Mouse (Mus musculus) erythroblast, embryonic 14.5 days (primary cell): ENCODE measurements around the gene Ppt2. TPM values are rescaled to one million over a fixed set of nuclear protein-coding genes. Genes with fewer than 3 reads are reported as not detected.

Source experiments
- H3K27me3 ChIP-seq: 2 replicates; pipeline ENCODE4 v1.6.1; 2012; ENCODE audit warnings: inconsistent platforms; ENCODE audit not compliant: control insufficient read depth
- H3K36me3 ChIP-seq: 2 replicates; pipeline ENCODE4 v1.6.1; 2012; ENCODE audit warnings: mild to moderate bottlenecking, inconsistent platforms; ENCODE audit not compliant: control insufficient read depth
- H3K4me1 ChIP-seq: 2 replicates; pipeline ENCODE4 v1.6.1; 2012; ENCODE audit warnings: inconsistent platforms; ENCODE audit not compliant: control insufficient read depth
- H3K4me3 ChIP-seq: replicated peaks from 2 replicates; pipeline ENCODE3; 2012; ENCODE audit warnings: moderate library complexity, mild to moderate bottlenecking, inconsistent platforms
- H3K9me3 ChIP-seq: 2 replicates; pipeline ENCODE4 v1.6.1; 2012; ENCODE audit warnings: low read length, inconsistent platforms, mixed read lengths; ENCODE audit not compliant: control insufficient read depth
- GATA1 ChIP-seq: IDR thresholded peaks from 2 replicates; pipeline ENCODE4 v1.6.1; 2012; ENCODE audit warnings: low read length, inconsistent platforms, mixed read lengths
- TAL1 ChIP-seq: IDR thresholded peaks from 3 replicates; pipeline ENCODE4 v1.6.1; 2012; ENCODE audit warnings: low read length, inconsistent platforms, mixed read lengths
- polyA plus RNA-seq: library from polyadenylated mRNA; stranded (reverse); fragments of >175 nt; gene quantifications from 2 replicates; pipeline ENCODE4 v1.2.3, GENCODE M21; 2012

Ppt2 gene
- polyA plus RNA-seq, 1 experiment, result 1.7 TPM

DNA sequence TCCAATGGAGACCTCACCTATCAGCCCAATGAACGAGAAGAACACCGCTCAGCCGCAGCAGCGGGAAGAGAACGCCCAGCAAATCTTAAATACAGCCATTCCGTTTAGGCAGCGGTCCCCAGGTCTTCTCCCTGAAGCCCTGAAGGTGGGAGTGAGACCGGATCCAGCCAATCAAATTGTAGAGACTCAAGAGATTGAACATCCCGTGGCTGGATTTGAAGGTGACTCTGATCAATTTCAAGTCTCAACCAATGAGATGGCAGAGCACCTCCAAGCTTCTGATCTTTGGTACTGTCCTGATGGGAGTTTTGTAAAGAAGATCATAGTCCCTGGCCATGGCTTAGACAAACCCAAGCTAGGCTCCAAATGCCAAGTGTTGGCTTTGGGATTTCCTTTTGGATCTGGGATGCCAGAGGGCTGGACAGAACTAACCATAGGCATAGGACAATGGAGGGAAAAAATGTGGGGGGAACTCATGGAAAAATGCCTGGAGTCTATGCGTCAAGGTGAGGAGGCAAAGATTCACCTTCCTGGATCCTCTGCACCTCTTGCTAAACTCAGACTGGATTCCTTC is 17.0 kb upstream of the Ppt2 start:
- H3K9me3 ChIP-seq, result no peaks in the 10 kb centered on the region
- peaks cover 17% of the 10 kb centered on the region for H3K27me3 ChIP-seq
- H3K4me3 ChIP-seq, result peak overlapping the region; percentile 87
- peaks cover 22% of the 10 kb centered on the region for H3K36me3 ChIP-seq
- TF ChIP-seq TAL1, result no peak
- TF ChIP-seq GATA1, result no peak
- H3K4me1 ChIP-seq, result peaks cover 41% of the 10 kb centered on the region

DNA sequence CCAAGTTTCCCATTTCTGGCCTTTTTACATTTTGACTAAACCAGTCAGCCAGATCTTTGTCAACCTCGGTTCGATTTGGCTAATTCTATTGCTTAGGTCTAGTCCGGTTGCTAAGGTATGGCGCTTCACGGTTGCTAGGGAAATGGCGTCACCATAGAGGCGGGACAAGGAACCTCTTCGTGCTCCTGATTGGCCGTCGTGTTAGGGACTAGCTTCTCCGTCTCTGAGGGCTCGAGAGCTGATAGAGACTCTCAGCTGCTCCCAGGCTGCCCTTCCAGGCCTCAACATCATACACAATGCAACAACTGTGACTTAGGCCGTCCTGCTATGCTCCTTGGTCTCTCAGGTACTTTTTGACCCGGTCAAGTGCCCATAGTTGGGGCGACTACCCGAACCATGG is 16.3 kb upstream of the Ppt2 start, which contains the start of gene Fkbpl:
Gene Fkbpl (plus strand): TSS at position 157 of the 400 bp plus-strand sequence.
- peaks cover 21% of the 10 kb centered on the region for H3K27me3 ChIP-seq
- H3K4me1 ChIP-seq, result peaks cover 41% of the 10 kb centered on the region
- H3K36me3 ChIP-seq, result peaks cover 14% of the 10 kb centered on the region
- H3K9me3 ChIP-seq, result no peaks in the 10 kb centered on the region
- peak within 1 kb of the TSS; percentile 87 for H3K4me3 ChIP-seq
- no peak for TF ChIP-seq TAL1
- TF ChIP-seq GATA1, result no peak

DNA sequence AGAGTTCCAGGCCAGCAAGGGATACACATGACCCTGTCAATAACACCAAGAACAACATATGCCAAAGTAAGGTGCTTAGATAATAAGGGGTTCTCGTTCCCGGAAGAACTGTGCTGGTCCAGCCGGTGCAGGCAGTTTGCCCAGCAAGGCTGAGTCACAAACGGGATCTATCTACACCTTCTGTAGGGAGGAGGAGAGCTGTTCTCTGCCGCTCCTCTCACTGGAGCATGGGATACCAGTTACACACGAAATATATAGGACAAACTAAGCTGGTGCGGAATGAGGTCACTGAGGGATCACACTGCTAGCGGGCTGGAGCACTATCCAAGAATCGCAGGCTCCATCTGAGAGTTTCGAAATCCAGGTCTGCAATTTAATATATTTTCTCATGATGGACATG is 15.6 kb upstream of the Ppt2 start:
- no peak overlapping the region for H3K4me3 ChIP-seq
- peaks cover 41% of the 10 kb centered on the region for H3K4me1 ChIP-seq
- H3K36me3 ChIP-seq, result peaks cover 8% of the 10 kb centered on the region
- no peaks in the 10 kb centered on the region for H3K9me3 ChIP-seq
- TF ChIP-seq TAL1 (no peak), GATA1 (no peak)
- peaks cover 26% of the 10 kb centered on the region for H3K27me3 ChIP-seq

DNA sequence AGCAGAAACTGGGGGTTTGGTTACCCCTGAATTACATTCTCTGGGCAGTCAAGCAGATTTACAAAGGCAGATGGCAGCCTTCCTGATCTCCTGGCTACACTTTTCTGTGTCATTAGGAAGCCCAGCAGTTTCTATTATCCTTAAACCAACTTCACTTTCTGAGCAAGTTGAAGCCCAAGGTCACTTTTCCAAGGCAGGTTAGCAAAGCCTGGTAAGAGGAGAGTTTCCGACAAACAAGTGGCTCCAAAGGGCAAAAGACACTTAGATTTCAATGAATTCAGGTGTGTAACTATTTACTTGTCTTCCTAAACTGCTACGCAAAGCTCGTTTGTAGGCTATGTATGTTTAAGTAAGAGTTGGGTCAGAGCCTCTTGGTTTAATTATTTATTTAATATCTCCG is 15.1 kb upstream of the Ppt2 start:
- peaks cover 26% of the 10 kb centered on the region for H3K27me3 ChIP-seq
- H3K36me3 ChIP-seq, result peaks cover 2% of the 10 kb centered on the region
- H3K9me3 ChIP-seq, result no peaks in the 10 kb centered on the region
- TF ChIP-seq TAL1, result no peak
- TF ChIP-seq GATA1, result no peak
- no peak overlapping the region for H3K4me3 ChIP-seq
- H3K4me1 ChIP-seq, result peaks cover 38% of the 10 kb centered on the region

DNA sequence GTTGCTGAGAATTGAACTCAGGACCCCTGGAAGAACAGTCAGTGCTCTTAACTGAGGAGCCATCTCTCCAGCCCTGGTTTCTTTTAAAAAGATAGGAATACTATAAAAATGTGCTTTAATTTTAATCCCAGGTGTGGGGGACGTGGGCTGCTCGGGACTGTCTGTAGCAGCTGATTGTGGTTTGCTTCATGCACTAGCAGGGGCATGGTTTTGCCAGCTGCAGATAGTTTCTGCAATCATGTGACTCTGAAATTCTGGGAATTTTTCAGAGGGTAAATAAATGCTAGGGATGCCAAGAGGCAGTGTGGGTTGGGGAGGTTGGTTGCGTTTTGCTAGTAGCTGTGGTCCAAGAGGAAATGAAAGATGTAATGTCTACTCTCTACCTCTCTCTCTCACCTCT is 13.6 kb upstream of the Ppt2 start:
- peaks cover 26% of the 10 kb centered on the region for H3K27me3 ChIP-seq
- no peaks in the 10 kb centered on the region for H3K9me3 ChIP-seq
- TF ChIP-seq TAL1 (no peak), GATA1 (no peak)
- H3K4me1 ChIP-seq, result peaks cover 26% of the 10 kb centered on the region
- no peaks in the 10 kb centered on the region; the same call in 1 of the 2 replicates for H3K36me3 ChIP-seq
- no peak overlapping the region for H3K4me3 ChIP-seq

DNA sequence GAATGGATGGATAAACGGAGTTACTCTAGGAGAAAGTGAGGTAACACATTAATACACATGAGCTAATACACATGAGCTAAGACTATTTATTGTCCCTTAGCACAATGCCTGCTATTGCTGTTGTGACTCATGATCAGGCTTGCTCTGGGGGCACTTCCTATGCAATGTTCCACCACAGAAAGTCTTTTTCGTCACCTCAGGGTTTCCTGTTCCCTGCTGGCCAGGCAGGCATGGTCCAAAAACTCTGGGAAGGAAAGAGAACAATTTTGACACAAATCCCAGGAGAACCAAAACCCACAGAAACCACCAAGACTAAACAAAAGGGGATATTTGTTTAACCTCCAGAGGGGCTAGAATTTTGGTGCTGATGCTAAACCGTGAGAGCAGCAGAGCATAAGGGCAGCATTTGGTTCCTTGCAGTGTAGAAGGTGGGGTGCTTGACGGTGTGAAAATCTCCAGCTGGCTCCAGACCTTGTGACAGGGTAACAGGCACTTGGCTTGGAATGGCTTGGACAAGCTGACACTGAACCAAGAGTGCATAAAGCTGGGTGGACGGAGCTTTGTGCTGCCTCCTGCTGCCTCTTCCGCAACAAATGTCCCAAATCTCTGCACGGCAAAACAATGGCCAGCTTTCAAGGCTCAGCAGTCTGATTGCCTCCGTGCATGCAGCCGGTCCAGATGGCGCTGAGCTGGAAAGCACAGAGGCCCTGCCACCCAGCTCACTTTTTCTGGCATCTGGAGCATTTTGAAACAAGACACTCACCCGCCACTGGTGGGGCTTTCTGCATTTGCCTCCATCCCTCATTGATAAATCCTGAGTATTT is 12.7 kb upstream of the Ppt2 start:
- no peak for TF ChIP-seq GATA1
- TF ChIP-seq TAL1, result no peak
- H3K36me3 ChIP-seq, result no peaks in the 10 kb centered on the region; the same call in 1 of the 2 replicates
- peaks cover 18% of the 10 kb centered on the region for H3K4me1 ChIP-seq
- peaks cover 26% of the 10 kb centered on the region for H3K27me3 ChIP-seq
- no peak overlapping the region for H3K4me3 ChIP-seq
- no peaks in the 10 kb centered on the region for H3K9me3 ChIP-seq

DNA sequence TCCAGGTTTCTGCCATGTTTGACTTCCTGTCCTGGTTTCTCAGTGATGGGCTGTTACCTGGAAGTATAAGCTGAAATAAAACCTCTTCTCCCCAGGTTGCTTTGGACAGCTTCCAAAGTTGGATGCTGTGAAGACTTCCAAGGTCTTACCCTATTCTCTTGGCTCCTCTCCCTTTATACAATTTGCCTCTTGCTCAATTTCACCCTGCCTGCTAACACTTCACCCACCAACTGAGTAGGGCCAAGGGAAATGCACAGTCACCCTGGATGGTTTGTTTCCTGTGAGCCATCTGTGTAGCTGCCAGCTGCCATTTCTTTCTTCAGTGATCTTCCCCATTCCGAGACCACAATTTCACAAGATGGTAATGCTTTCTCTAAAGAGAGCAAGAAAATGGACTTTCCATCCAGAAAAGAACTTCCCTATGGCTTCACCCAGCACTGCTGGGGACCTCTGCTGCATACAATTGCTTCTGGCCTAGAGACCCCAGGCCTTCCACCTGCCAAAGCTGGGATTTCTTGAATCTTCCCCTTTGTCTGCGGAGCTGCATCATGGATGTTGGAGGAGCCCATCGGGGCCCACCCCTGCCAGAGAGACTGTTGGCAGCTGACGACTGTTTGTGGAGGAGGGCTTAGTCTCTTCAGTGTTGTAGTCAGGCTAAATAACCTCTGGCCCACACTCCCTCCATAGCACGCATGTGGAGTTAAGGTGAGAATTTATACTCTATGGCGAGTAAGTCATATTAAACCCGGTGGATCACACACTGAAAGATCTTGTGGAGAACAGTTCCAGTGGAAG is 11.3 kb upstream of the Ppt2 start:
- no peaks in the 10 kb centered on the region for H3K9me3 ChIP-seq
- peaks cover 31% of the 10 kb centered on the region for H3K27me3 ChIP-seq
- TF ChIP-seq TAL1 (no peak), GATA1 (no peak)
- no peaks in the 10 kb centered on the region for H3K36me3 ChIP-seq
- H3K4me1 ChIP-seq, result peaks cover 5% of the 10 kb centered on the region
- no peak overlapping the region for H3K4me3 ChIP-seq

DNA sequence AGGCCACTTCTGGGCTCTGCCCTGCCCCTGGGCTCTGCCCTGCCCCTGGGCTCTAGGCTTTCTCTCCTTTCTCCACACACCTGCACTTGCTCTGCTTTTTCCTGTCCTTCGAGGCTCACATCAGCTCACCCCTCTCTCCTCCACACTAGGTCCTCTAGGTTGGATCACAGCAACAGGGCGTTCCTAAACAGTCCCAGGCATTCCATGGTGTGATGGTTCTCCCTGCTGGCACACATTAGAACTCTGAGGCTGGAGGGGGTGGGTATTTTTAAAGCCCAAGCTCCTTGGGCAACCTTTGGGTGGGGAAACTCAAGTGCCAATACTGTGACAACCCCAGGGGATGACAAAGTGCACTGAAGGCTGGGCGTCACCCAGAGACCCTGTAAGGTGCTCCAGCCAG is 9.1 kb upstream of the Ppt2 start:
- Histone ChIP-seq H3K9me3 (no peaks in the 10 kb centered on the region), H3K36me3 (no peaks in the 10 kb centered on the region), H3K27me3 (peaks cover 44% of the 10 kb centered on the region), H3K4me1 (peaks cover under 1% of the 10 kb centered on the region), H3K4me3 (no peak overlapping the region)
- no peak for TF ChIP-seq GATA1
- no peak for TF ChIP-seq TAL1

DNA sequence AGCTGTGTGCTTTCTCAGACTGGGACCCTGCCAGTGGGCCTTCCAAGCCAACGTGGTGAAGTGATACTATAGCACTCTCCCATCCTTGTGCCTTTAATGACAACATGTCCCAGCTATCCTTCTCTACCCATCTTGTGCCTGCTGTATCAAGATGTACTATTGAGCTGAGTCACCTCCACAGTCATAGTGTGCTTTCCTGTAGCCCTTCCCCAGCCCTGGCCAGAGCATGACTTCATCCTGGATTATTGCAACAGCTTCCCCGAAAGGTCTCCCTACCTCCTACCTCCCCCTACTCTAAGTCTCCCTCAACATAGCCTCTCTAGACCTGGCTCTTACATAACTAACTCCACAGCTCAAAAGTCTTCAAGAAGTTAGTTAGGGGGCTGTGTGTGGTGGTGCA is 7.4 kb upstream of the Ppt2 start:
- Histone ChIP-seq H3K27me3 (peaks cover 49% of the 10 kb centered on the region), H3K9me3 (peaks cover 3% of the 10 kb centered on the region; the same call in 1 of the 2 replicates), H3K36me3 (no peaks in the 10 kb centered on the region), H3K4me1 (peaks cover 13% of the 10 kb centered on the region), H3K4me3 (no peak overlapping the region)
- no peak for TF ChIP-seq GATA1
- no peak for TF ChIP-seq TAL1
